Mouse (Mus musculus) stomach, embryonic 15.5 days (tissue): ENCODE measurements at regions not wholly inside any gene's neighbourhood (a gene's known extent, or its start where the extent isn't known, plus 50 kb on each side); places are given as distances from the start of the nearest gene placed in this dataset.

Experiments used
- ATAC-seq: fragments of 200-750 bp; cut with Nextera tagmentation; 2 replicates; pipeline ENCODE4 v1.8.0; 2017; ENCODE audit warnings: low read depth, moderate number of reproducible peaks, moderate TSS enrichment; ENCODE audit not compliant: insufficient read depth, low FRiP score
- H3K27ac ChIP-seq: fragments of 300-500 bp; sonication (generic); 2 replicates; pipeline ENCODE4 v1.5.1; 2015; ENCODE audit warnings: mild to moderate bottlenecking, inconsistent platforms
- H3K27me3 ChIP-seq: fragments of 300-500 bp; sonication (generic); replicated peaks from 2 replicates; pipeline ENCODE4 v1.6.1; 2015; ENCODE audit warnings: inconsistent platforms
- H3K36me3 ChIP-seq: fragments of 300-500 bp; sonication (generic); 2 replicates; pipeline ENCODE4 v1.6.1; 2015; ENCODE audit warnings: inconsistent platforms
- H3K4me1 ChIP-seq: fragments of 300-500 bp; sonication (generic); 2 replicates; pipeline ENCODE4 v1.6.1; 2015; ENCODE audit warnings: inconsistent platforms
- H3K4me2 ChIP-seq: fragments of 300-500 bp; sonication (generic); 2 replicates; pipeline ENCODE4 v1.6.1; 2015; ENCODE audit warnings: mild to moderate bottlenecking, inconsistent platforms
- H3K4me3 ChIP-seq: fragments of 300-500 bp; sonication (generic); replicated peaks from 2 replicates; pipeline ENCODE4 v1.5.1; 2015; ENCODE audit warnings: inconsistent platforms
- H3K9ac ChIP-seq: fragments of 300-500 bp; sonication (generic); 2 replicates; pipeline ENCODE4 v1.6.1; 2015; ENCODE audit warnings: inconsistent platforms
- H3K9me3 ChIP-seq: fragments of 300-500 bp; sonication (generic); 2 replicates; pipeline ENCODE4 v1.6.1; 2016; ENCODE audit warnings: inconsistent platforms
- WGBS: fragments of 180-500 bp; shearing (Covaris S2); methylation state at CpG from one replicate; pipeline ENCODE4 v1.1.7; 2015; 5-methylcytosine and 5-hydroxymethylcytosine counted together

- peaks cover 19% of the 10 kb centered on the region for H3K4me1 ChIP-seq
- 0 out of 2 replicates have a peak overlapping the region, but pooled peaks have one; percentile 5 for H3K27ac ChIP-seq
- no peaks in the 10 kb centered on the region for H3K36me3 ChIP-seq
- no peak overlapping the region for H3K4me3 ChIP-seq
- no peak for ATAC-seq
- H3K4me2 ChIP-seq = no peak overlapping the region
- no peaks in the 10 kb centered on the region for H3K27me3 ChIP-seq
- H3K9ac ChIP-seq = no peak overlapping the region
- 59% methylated on average over 7 of the region's 7 CpGs for WGBS
- H3K9me3 ChIP-seq = no peaks in the 10 kb centered on the region
Observed at GRCm38 (mm10) chr16:29979066-29979465, 85.1 kb upstream of the Hes1 start.

- 85% methylated on average over 7 of the region's 7 CpGs for WGBS
Observed at GRCm38 (mm10) chr16:29981543-29981942, 82.6 kb upstream of the Hes1 start.

GRCm38 (mm10) chr16:29982224-29982785, 81.9 kb upstream of the Hes1 start:
- H3K9ac ChIP-seq = no peak overlapping the region
- no peak for ATAC-seq
- 84% methylated on average over 8 of the region's 8 CpGs for WGBS
- no peaks in the 10 kb centered on the region for H3K9me3 ChIP-seq
- no peak overlapping the region for H3K4me3 ChIP-seq
- H3K27me3 ChIP-seq = no peaks in the 10 kb centered on the region
- no peaks in the 10 kb centered on the region for H3K36me3 ChIP-seq
- no peak overlapping the region for H3K27ac ChIP-seq
- peaks cover 15% of the 10 kb centered on the region for H3K4me1 ChIP-seq
- H3K4me2 ChIP-seq = no peak overlapping the region

More at GRCm38 (mm10) chr16:29981543-29981942, 82.6 kb upstream of the Hes1 start:
- Histone ChIP-seq H3K36me3 (no peaks in the 10 kb centered on the region), H3K9me3 (no peaks in the 10 kb centered on the region), H3K4me3 (no peak overlapping the region), H3K27ac (no peak overlapping the region), H3K9ac (no peak overlapping the region), H3K27me3 (no peaks in the 10 kb centered on the region), H3K4me2 (no peak overlapping the region), H3K4me1 (peaks cover 15% of the 10 kb centered on the region)
- no peak for ATAC-seq

- Histone ChIP-seq H3K4me2 (no peak overlapping the region), H3K9me3 (no peaks in the 10 kb centered on the region), H3K4me1 (0 out of 2 replicates have a peak, but pooled peaks cover 6% of the 10 kb centered on the region), H3K27me3 (no peaks in the 10 kb centered on the region), H3K9ac (no peak overlapping the region), H3K36me3 (no peaks in the 10 kb centered on the region), H3K4me3 (no peak overlapping the region), H3K27ac (no peak overlapping the region)
- 63% methylated on average over 7 of the region's 7 CpGs for WGBS
- no peak for ATAC-seq
Observed at GRCm38 (mm10) chr16:29983161-29983560, 81.0 kb upstream of the Hes1 start.

GRCm38 (mm10) chr16:29985126-29985931, 78.9 kb upstream of the Hes1 start:
- WGBS = 83% methylated on average over 11 of the region's 11 CpGs
- no peaks in the 10 kb centered on the region for H3K4me1 ChIP-seq
- no peaks in the 10 kb centered on the region for H3K9me3 ChIP-seq
- no peak overlapping the region for H3K27ac ChIP-seq
- no peak overlapping the region for H3K4me3 ChIP-seq
- no peaks in the 10 kb centered on the region for H3K27me3 ChIP-seq
- no peak overlapping the region for H3K4me2 ChIP-seq
- H3K36me3 ChIP-seq = no peaks in the 10 kb centered on the region
- H3K9ac ChIP-seq = no peak overlapping the region
- no peak for ATAC-seq

GRCm38 (mm10) chr16:29987595-29987994, 76.6 kb upstream of the Hes1 start:
- H3K4me3 ChIP-seq = no peak overlapping the region
- H3K4me1 ChIP-seq = peaks cover 13% of the 10 kb centered on the region; the same call in 1 of the 2 replicates
- 83% methylated on average over 4 of the region's 4 CpGs for WGBS
- H3K36me3 ChIP-seq = no peaks in the 10 kb centered on the region
- no peak overlapping the region for H3K9ac ChIP-seq
- ATAC-seq = no peak
- no peaks in the 10 kb centered on the region for H3K27me3 ChIP-seq
- H3K4me2 ChIP-seq = no peak overlapping the region
- H3K9me3 ChIP-seq = no peaks in the 10 kb centered on the region
- H3K27ac ChIP-seq = no peak overlapping the region

GRCm38 (mm10) chr16:29987999-29988398, 76.2 kb upstream of the Hes1 start:
- peak; percentile 43; the same call in 1 of the 2 replicates for ATAC-seq
- H3K27me3 ChIP-seq = no peaks in the 10 kb centered on the region
- H3K36me3 ChIP-seq = no peaks in the 10 kb centered on the region
- no peaks in the 10 kb centered on the region for H3K9me3 ChIP-seq
- no peak overlapping the region for H3K4me3 ChIP-seq
- 95% methylated on average over 6 of the region's 6 CpGs for WGBS
- H3K9ac ChIP-seq = no peak overlapping the region
- peaks cover 13% of the 10 kb centered on the region; the same call in 1 of the 2 replicates for H3K4me1 ChIP-seq
- H3K4me2 ChIP-seq = no peak overlapping the region
- no peak overlapping the region for H3K27ac ChIP-seq

- H3K27ac ChIP-seq = no peak overlapping the region
- no peak overlapping the region for H3K4me3 ChIP-seq
- H3K4me1 ChIP-seq = peaks cover 13% of the 10 kb centered on the region; the same call in 1 of the 2 replicates
- WGBS = 44% methylated on average over 1 of the region's 1 CpGs
- H3K4me2 ChIP-seq = no peak overlapping the region
- no peaks in the 10 kb centered on the region for H3K9me3 ChIP-seq
- no peaks in the 10 kb centered on the region for H3K27me3 ChIP-seq
- no peak overlapping the region for H3K9ac ChIP-seq
- no peaks in the 10 kb centered on the region for H3K36me3 ChIP-seq
- ATAC-seq = no peak
Observed at GRCm38 (mm10) chr16:29989308-29989707, 74.9 kb upstream of the Hes1 start.

GRCm38 (mm10) chr16:29990393-29990792, 73.8 kb upstream of the Hes1 start:
- ATAC-seq = 0 out of 2 replicates have a peak, but pooled peaks have one; percentile 21
- no peak overlapping the region for H3K4me3 ChIP-seq
- no peaks in the 10 kb centered on the region for H3K9me3 ChIP-seq
- H3K4me1 ChIP-seq = peaks cover 13% of the 10 kb centered on the region; the same call in 1 of the 2 replicates
- peak overlapping the region; percentile 26; the same call in 1 of the 2 replicates for H3K27ac ChIP-seq
- 69% methylated on average over 3 of the region's 3 CpGs for WGBS
- no peak overlapping the region for H3K4me2 ChIP-seq
- no peaks in the 10 kb centered on the region for H3K36me3 ChIP-seq
- H3K27me3 ChIP-seq = no peaks in the 10 kb centered on the region
- no peak overlapping the region for H3K9ac ChIP-seq

- Histone ChIP-seq H3K4me1 (peaks cover 16% of the 10 kb centered on the region; the same call in 1 of the 2 replicates), H3K4me2 (no peak overlapping the region), H3K9ac (no peak overlapping the region), H3K27me3 (no peaks in the 10 kb centered on the region), H3K4me3 (no peak overlapping the region), H3K27ac (peak overlapping the region; percentile 26; the same call in 1 of the 2 replicates), H3K36me3 (no peaks in the 10 kb centered on the region), H3K9me3 (no peaks in the 10 kb centered on the region)
- 76% methylated on average over 9 of the region's 9 CpGs for WGBS
- no peak for ATAC-seq
Observed at GRCm38 (mm10) chr16:29990795-29991587, 73.2 kb upstream of the Hes1 start.

- Histone ChIP-seq H3K4me1 (peaks cover 20% of the 10 kb centered on the region; the same call in 1 of the 2 replicates), H3K9ac (no peak overlapping the region), H3K27me3 (no peaks in the 10 kb centered on the region), H3K4me3 (no peak overlapping the region), H3K9me3 (no peaks in the 10 kb centered on the region), H3K4me2 (no peak overlapping the region), H3K27ac (no peak overlapping the region), H3K36me3 (no peaks in the 10 kb centered on the region)
- WGBS = 61% methylated on average over 8 of the region's 8 CpGs
- ATAC-seq = no peak
Observed at GRCm38 (mm10) chr16:29991876-29992380, 72.3 kb upstream of the Hes1 start.
